Mouse (Mus musculus) sigmoid colon, adult 10 weeks (tissue): ENCODE data around the gene Rab42. TPM values are rescaled to one million over a fixed set of nuclear protein-coding genes. Genes with fewer than 3 reads are reported as not detected.

Experiments used
- polyA plus RNA-seq: library from polyadenylated mRNA; stranded (reverse); fragments of 350-450 nt; fragmentation: Illumina TruSeq; extraction: RNeasy Lipid Tissue Mini Kit (QIAGEN cat#74804); gene quantifications from one replicate; pipeline ENCODE4 v1.2.3, GENCODE M21; 2014; ENCODE audit warnings: low read depth, low replicate concordance

Gene Rab42
- polyA plus RNA-seq, result not detected

DNA sequence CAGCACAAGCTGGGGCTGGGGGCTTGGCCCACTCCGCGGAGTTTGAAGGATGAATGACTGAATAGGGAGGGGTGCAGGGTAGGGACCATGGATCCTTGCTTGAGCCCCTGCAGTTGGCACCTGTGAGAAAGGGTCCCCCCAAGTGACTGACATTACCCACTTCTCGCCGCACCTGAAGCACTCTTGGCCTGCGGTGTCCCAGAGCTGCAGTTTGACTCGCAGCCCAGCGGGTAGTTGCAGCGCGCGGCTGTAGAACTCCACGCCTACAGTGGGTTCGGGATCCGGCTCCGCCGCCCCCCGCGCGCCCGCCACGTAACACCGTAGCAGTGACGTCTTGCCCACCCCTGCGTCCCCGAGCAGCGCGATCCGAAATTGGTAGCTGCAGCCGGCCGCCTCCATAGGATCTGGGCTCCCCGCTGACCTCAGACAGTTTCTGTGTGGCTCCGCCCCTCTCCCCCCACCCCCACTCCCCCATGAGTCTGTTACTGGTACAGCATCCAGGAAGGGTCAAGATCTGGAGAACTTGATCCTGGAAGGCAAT, at the start of gene Rab42:
Gene Rab42, minus strand, starts transcription at position 447 of the 541 bp plus-strand sequence.

GRCm38 (mm10) chr4:132329115-132329834, 26.1 kb upstream of the Rab42 start, which contains the start of gene Trnau1ap:
Trnau1ap (minus strand) TSS chr4:132329538.

GRCm38 (mm10) chr4:132274156-132274862, 28.9 kb downstream of the Rab42 start, which contains the start of gene Taf12:
Taf12 (plus strand) TSS chr4:132274375.

GRCm38 (mm10) chr4:132261514-132262357, 41.4 kb downstream of the Rab42 start, which contains the start of gene Gmeb1:
Gmeb1 (minus strand) TSS chr4:132261602.

Other genes starting within 250 kb of the Rab42 start
- gene Gm10300, start 228.7 kb downstream of the Rab42 start, polyA plus RNA-seq, result not detected
- 53.1 TPM for gene Epb41, start 228.1 kb downstream of the Rab42 start, polyA plus RNA-seq
- gene Oprd1, start 158.9 kb downstream of the Rab42 start, polyA plus RNA-seq, result 0.50 TPM
- 70.9 TPM for gene Ythdf2, start 91.1 kb downstream of the Rab42 start, polyA plus RNA-seq
- gene Gmeb1, start 41.8 kb downstream of the Rab42 start, polyA plus RNA-seq, result 7.3 TPM
- gene Taf12, start 29.0 kb downstream of the Rab42 start, polyA plus RNA-seq, result 21.5 TPM
- gene Trnau1ap, start 26.2 kb upstream of the Rab42 start, polyA plus RNA-seq, result 10.3 TPM
- gene Rcc1, start 50.2 kb upstream of the Rab42 start, polyA plus RNA-seq, result 7.5 TPM
- 33.6 TPM for gene Phactr4, start 119.1 kb upstream of the Rab42 start, polyA plus RNA-seq
- gene Med18, start 160.5 kb upstream of the Rab42 start, polyA plus RNA-seq, result 3.0 TPM
- 0.79 TPM for gene Sesn2, start 207.1 kb upstream of the Rab42 start, polyA plus RNA-seq
- gene Atpif1, start 230.3 kb upstream of the Rab42 start, polyA plus RNA-seq, result 336 TPM
- 198 TPM for gene Dnajc8, start 232.2 kb upstream of the Rab42 start, polyA plus RNA-seq